Mouse (Mus musculus): ENCODE results near the gene Mrnip.

Gene Mrnip

GRCm38 (mm10) chr11:50201590-50201989 lies 27.3 kb downstream of the Mrnip start:
- no peak for DNase-seq (ENCODE audit: low read depth in 1 of 2, low spot score in 2 of 2)

- no peak for DNase-seq (ENCODE audit: low read depth in 1 of 2, low spot score in 2 of 2)
Observed at GRCm38 (mm10) chr11:50203302-50203827, 29.1 kb downstream of the Mrnip start.

GRCm38 (mm10) chr11:50205434-50205833 lies 31.2 kb downstream of the Mrnip start:
- no peak for DNase-seq (ENCODE audit: low read depth in 1 of 2, low spot score in 2 of 2)

- no peak for DNase-seq (ENCODE audit: low read depth in 1 of 2, low spot score in 2 of 2)
Observed at GRCm38 (mm10) chr11:50206037-50206436, 31.8 kb downstream of the Mrnip start.

DNA sequence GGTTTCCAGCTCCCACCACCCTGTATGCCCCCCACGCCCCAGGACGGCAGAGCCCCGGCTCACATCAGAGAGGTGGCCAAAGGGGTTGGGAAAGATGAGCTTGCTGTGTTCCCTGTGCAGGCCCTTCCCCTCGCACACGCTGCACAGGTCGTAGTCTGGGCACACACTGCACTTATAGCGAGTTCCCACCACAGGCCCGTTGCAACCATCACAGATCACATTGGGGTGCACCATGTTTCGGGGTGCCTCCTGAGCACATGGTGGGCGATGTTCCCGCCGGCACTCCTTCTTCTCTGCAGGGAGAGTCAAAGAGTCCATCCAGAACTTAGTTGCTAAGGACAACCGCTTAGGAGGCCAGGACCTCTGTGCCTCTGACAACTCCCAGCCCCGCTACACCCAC lies 33.1 kb downstream of the Mrnip start:
- no peak for DNase-seq (ENCODE audit: low read depth in 1 of 2, low spot score in 2 of 2)

DNA sequence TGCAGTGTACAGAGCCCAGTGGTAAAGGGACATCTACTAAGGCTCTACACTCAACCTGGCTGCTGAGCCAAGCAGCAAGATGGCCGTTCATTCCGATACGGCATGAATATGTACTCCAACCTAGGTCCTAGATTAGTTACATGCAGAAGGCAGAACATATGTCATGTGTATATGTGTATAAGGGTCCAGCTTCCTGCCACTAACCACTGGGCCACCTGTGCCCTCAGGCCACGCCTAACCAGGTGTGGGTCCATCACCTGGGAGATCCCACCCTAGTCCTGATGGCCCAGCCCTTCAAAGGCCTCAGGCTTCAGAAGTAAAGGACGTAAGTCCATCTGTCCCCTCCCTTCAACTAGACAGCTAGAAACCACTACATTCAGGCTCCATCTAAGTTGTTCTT lies 33.8 kb downstream of the Mrnip start:
- DNase-seq (ENCODE audit: low read depth in 1 of 2, low spot score in 2 of 2): no peak

- peak; percentile 73 to 79 for DNase-seq (ENCODE audit: low read depth in 1 of 2, low spot score in 2 of 2)
Observed at GRCm38 (mm10) chr11:50210101-50210504, 35.9 kb downstream of the Mrnip start.

- peak; percentile 37 to 81 for DNase-seq (ENCODE audit: low read depth in 1 of 2, low spot score in 2 of 2)
Observed at GRCm38 (mm10) chr11:50210505-50211151, 36.4 kb downstream of the Mrnip start, which contains the start of the genes Sqstm1 and Mgat4b. TSS of gene Sqstm1 (minus strand) at chr11:50210827. TSS of gene Mgat4b (plus strand) at chr11:50210890.

GRCm38 (mm10) chr11:50211322-50212059 lies 37.2 kb downstream of the Mrnip start:
- DNase-seq (ENCODE audit: low read depth in 1 of 2, low spot score in 2 of 2): no peak

GRCm38 (mm10) chr11:50212060-50212739 lies 38.0 kb downstream of the Mrnip start:
- no peak for DNase-seq (ENCODE audit: low read depth in 1 of 2, low spot score in 2 of 2)

DNA sequence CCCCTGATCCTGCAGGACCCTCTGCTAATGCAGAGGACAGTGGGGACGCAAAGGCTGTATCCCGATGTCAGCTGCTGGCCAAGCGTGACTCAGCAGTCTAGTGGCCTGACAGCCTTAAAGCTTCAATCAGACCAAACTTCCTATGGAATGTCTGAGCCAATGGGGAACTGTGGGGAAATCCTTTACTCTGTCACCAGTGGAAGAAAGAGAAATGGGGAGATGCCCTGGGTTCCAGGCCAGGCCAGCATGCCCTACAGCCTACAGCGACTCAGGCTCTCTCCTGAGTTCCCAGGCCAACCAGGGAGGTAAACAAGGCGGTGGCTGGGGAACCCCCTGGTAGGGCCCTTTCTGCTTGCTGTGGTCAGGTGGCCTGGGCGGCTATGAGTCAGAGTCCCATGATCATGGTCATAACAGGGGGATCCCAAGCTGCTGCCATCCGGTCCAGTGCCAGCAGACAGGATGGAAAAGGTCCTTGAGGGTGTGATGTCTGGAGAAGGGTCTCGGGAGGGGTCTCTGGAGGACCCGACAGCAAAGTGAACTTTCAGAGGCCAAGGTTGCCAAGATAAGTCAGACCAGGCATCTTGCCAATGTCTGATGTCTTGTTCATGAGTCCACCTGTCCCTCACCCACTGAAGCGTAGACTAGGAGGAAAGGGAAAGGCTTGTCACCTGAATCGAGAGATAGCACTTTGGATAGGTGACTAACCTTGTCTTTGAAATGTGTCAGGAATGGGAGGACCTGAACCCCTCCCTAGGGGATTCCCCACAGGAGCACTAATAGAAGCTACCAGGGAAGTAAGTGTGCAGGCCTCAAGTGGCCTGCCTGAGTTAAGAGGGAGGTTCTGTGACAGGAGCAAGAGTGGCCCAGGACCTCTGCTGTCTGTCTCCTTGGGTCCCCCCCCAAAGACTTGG lies 38.9 kb downstream of the Mrnip start:
- peak; percentile 66 to 82 for DNase-seq (ENCODE audit: low read depth in 1 of 2, low spot score in 2 of 2)

GRCm38 (mm10) chr11:50214631-50215030 lies 40.4 kb downstream of the Mrnip start:
- DNase-seq (ENCODE audit: low read depth in 1 of 2, low spot score in 2 of 2): no peak

- DNase-seq (ENCODE audit: low read depth in 1 of 2, low spot score in 2 of 2): no peak
Observed at GRCm38 (mm10) chr11:50215633-50216032, 41.4 kb downstream of the Mrnip start.

DNA sequence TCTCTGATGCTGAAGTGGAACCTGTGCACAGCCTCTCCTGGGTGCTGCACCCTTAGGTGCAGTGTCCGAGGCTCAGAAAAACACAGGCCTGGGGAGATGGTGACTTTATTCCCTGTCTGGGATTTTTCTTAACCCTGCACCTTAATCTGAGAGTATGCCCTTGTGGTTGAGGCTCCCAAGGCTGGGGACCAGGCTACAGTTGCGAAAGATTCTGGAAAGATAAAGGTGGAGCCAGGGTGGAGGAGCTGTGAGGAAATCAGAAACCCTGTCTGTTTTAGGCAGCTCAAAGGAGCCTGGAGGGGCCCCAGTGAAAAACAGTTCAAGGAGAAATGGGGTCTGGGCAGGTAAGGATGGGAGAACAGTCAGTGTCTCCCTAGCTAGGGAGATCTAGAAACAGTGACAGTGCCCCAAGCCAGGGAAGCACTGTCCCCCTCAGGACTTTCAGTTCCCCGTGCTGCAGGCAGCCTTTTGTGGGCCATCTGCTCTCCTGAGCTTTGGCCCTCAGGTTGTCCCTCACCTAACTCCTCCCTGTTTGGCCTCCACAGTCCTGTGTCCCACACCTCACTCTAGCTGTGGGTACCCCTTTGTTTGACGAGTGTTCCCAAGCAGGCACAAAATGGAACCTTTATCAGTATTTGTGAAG lies 42.6 kb downstream of the Mrnip start:
- no peak for DNase-seq (ENCODE audit: low read depth in 1 of 2, low spot score in 2 of 2)

- no peak for DNase-seq (ENCODE audit: low read depth in 1 of 2, low spot score in 2 of 2)
Observed at GRCm38 (mm10) chr11:50217811-50218210, 43.6 kb downstream of the Mrnip start.

DNA sequence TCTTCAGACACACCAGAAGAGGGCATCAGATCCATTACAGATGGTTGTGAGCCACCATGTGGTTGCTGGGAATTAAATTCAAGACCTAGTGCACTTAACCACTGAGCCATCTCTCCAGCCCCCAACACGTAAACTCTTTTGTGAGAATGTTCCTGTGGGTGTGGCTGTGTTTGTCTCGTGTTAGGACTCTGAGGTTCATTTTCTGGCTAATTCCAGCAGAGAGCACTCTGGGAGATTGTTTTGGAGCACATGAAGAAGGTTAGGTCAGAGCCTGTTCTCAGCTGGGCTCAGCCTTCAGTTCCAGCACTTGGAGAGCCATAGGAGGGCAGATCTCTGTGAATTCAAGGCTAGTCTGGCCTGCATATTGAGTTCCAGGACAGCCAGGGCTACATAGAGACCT lies 45.6 kb downstream of the Mrnip start:
- DNase-seq (ENCODE audit: low read depth in 1 of 2, low spot score in 2 of 2): no peak

GRCm38 (mm10) chr11:50222559-50223276 lies 48.5 kb downstream of the Mrnip start:
- no peak for DNase-seq (ENCODE audit: low read depth in 1 of 2, low spot score in 2 of 2)

DNA sequence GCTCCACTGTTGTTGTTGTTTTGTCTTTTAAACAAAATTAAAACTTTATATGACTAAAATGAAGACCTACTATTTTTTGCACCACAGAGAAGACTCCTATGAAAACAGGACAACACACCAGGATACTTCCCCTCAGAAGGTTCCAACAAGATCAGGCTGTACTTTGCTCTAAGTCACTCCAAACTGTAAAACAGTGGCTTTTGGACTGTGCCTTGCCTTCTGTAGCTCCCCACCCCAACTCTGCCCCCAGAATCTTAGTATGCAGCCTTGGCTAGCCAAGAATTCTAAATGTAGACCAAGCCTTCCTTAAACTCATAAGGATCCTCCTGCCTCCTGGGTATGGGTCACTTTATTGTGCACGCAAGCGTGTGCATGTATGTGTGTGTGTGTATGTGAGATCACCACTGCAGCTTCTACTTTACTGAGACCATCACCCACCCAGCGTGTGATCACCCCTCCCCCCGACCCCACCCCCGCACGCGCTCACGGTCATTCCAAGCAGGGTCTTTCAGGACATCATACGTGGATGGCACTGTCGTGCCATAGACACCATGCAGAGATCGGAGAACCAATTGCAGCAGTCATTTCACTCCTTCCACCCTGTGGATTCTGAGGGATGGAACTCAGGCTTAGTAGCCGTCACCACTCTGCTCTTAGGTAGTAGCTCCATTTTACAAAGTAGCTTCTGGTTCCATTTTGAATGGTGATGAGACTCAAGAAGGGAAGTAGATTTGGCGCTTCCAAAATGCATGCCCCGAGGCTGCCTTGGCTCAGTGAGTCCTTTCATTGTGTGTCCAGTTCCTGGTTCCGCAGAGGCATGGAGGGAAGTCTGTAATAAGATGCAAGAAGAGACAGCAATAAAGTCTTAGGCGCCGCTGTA lies 49.8 kb downstream of the Mrnip start:
- DNase-seq (ENCODE audit: low read depth in 1 of 2, low spot score in 2 of 2): no peak

Measured in monocyte, adult 2 months (primary cell).